Mouse (Mus musculus): ENCODE data around the gene Fat3. TPM values are rescaled to one million over a fixed set of nuclear protein-coding genes. Genes with fewer than 3 reads are reported as not detected.

Gene Fat3
- polyA plus RNA-seq, 1 experiment from 2014 or later = 16.8 TPM

- no peaks in the 10 kb centered on the region for H3K4me1 ChIP-seq (ENCODE audit: control insufficient read depth, insufficient read depth, low read length)
- H3K4me3 ChIP-seq (ENCODE audit: low read depth, low read length) = no peak overlapping the region
- no peak overlapping the region for H3K9ac ChIP-seq (ENCODE audit: low read length)
- no peaks in the 10 kb centered on the region for H3K36me3 ChIP-seq (ENCODE audit: control insufficient read depth, insufficient read depth, low read length)
- H3K4me2 ChIP-seq (ENCODE audit: low read depth) = no peak overlapping the region
- no peak overlapping the region for H3K27ac ChIP-seq (ENCODE audit: low read depth, low read length)
- ATAC-seq (ENCODE audit: insufficient read depth, low FRiP score, low TSS enrichment) (no peak), DNase-seq (ENCODE audit: low spot score) (no peak)
- H3K27me3 ChIP-seq (ENCODE audit: control insufficient read depth, insufficient read depth, low read length) = no peaks in the 10 kb centered on the region
- 75% methylated on average over 4 of the region's 4 CpGs for WGBS
- no peaks in the 10 kb centered on the region for H3K9me3 ChIP-seq (ENCODE audit: control insufficient read depth, low read length)
These were observed 230.9 kb downstream of the Fat3 start for GRCm38 (mm10) chr9:16270056-16270767.

DNA sequence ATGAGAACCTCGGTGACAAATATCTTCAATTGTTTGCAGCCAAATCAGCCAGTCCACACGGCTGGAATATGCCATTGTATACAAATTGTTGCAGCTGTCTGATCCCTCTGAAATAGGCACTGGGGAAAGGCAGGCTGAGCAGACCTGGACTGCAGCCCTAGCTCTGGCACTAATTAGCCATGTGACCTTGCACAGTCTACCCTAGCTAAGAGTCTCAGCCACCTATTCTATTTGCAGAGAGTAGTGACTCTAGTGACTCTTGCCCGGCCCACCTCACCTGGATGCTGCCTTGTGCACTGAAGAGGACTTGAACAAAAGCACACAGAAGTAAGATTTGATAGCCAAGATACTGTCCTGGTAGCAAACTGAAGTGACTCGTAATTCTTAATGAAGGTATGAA lies 235.6 kb downstream of the Fat3 start:
- Histone ChIP-seq H3K9me3 (ENCODE audit: control insufficient read depth, low read length) (no peaks in the 10 kb centered on the region), H3K4me2 (ENCODE audit: low read depth) (no peak overlapping the region), H3K9ac (ENCODE audit: low read length) (no peak overlapping the region), H3K4me1 (ENCODE audit: control insufficient read depth, insufficient read depth, low read length) (no peaks in the 10 kb centered on the region), H3K4me3 (ENCODE audit: low read depth, low read length) (no peak overlapping the region), H3K36me3 (ENCODE audit: control insufficient read depth, insufficient read depth, low read length) (no peaks in the 10 kb centered on the region), H3K27ac (ENCODE audit: low read depth, low read length) (no peak overlapping the region), H3K27me3 (ENCODE audit: control insufficient read depth, insufficient read depth, low read length) (no peaks in the 10 kb centered on the region)
- DNase-seq (ENCODE audit: low spot score) (no peak), ATAC-seq (ENCODE audit: insufficient read depth, low FRiP score, low TSS enrichment) (no peak)
- 82% methylated on average over 4 of the region's 4 CpGs for WGBS

DNA sequence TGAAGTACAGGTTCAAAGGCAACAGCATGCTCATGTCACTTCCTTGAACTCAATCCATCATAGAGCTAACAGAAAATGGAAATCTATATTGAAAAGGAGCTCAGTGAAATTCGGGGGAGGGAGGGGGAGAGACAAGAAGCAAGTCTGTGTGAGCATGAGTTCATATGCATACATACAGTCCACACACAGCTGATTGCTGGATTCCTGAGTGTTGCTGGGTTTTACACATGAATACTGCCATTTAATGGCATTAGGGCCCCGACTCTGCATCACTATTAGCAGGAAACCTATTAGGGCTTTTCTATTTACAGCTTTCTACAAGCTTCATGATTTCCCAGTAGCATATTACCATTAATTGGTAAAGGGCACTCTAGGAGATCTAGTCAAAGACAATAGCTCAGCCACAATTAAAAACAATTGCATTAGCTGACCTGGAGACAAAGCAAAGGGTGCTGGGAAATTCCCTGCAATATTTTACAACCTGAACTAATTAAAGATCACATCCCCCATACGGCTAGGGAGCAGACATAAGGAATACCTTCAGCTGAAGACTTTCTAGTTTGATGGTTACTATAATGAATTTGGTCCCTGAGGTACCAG lies 243.7 kb downstream of the Fat3 start:
- H3K4me1 ChIP-seq (ENCODE audit: control insufficient read depth, insufficient read depth, low read length) = peaks cover 7% of the 10 kb centered on the region
- 33% methylated on average over 3 of the region's 3 CpGs for WGBS
- H3K9ac ChIP-seq (ENCODE audit: low read length) = no peak overlapping the region
- H3K9me3 ChIP-seq (ENCODE audit: control insufficient read depth, low read length) = no peaks in the 10 kb centered on the region
- ATAC-seq (ENCODE audit: insufficient read depth, low FRiP score, low TSS enrichment) (peak; percentile 48; the same call in 1 of the 2 replicates), DNase-seq (ENCODE audit: low spot score) (no peak)
- no peak overlapping the region for H3K4me3 ChIP-seq (ENCODE audit: low read depth, low read length)
- no peak overlapping the region for H3K4me2 ChIP-seq (ENCODE audit: low read depth)
- no peaks in the 10 kb centered on the region for H3K36me3 ChIP-seq (ENCODE audit: control insufficient read depth, insufficient read depth, low read length)
- H3K27me3 ChIP-seq (ENCODE audit: control insufficient read depth, insufficient read depth, low read length) = no peaks in the 10 kb centered on the region
- H3K27ac ChIP-seq (ENCODE audit: low read depth, low read length) = no peak overlapping the region

GRCm38 (mm10) chr9:16256577-16257207 lies 244.4 kb downstream of the Fat3 start:
- Histone ChIP-seq H3K27ac (ENCODE audit: low read depth, low read length) (no peak overlapping the region), H3K4me2 (ENCODE audit: low read depth) (no peak overlapping the region), H3K27me3 (ENCODE audit: control insufficient read depth, insufficient read depth, low read length) (no peaks in the 10 kb centered on the region), H3K4me1 (ENCODE audit: control insufficient read depth, insufficient read depth, low read length) (peaks cover 7% of the 10 kb centered on the region), H3K9ac (ENCODE audit: low read length) (no peak overlapping the region), H3K9me3 (ENCODE audit: control insufficient read depth, low read length) (no peaks in the 10 kb centered on the region), H3K36me3 (ENCODE audit: control insufficient read depth, insufficient read depth, low read length) (no peaks in the 10 kb centered on the region), H3K4me3 (ENCODE audit: low read depth, low read length) (no peak overlapping the region)
- 84% methylated on average over 2 of the region's 2 CpGs for WGBS
- ATAC-seq (ENCODE audit: insufficient read depth, low FRiP score, low TSS enrichment) (no peak), DNase-seq (ENCODE audit: low spot score) (no peak)

- Histone ChIP-seq H3K4me2 (ENCODE audit: low read depth) (no peak overlapping the region), H3K4me1 (ENCODE audit: control insufficient read depth, insufficient read depth, low read length) (no peaks in the 10 kb centered on the region), H3K27me3 (ENCODE audit: control insufficient read depth, insufficient read depth, low read length) (no peaks in the 10 kb centered on the region), H3K27ac (ENCODE audit: low read depth, low read length) (no peak overlapping the region), H3K4me3 (ENCODE audit: low read depth, low read length) (no peak overlapping the region), H3K9me3 (ENCODE audit: control insufficient read depth, low read length) (no peaks in the 10 kb centered on the region), H3K9ac (ENCODE audit: low read length) (no peak overlapping the region), H3K36me3 (ENCODE audit: control insufficient read depth, insufficient read depth, low read length) (no peaks in the 10 kb centered on the region)
- ATAC-seq (ENCODE audit: insufficient read depth, low FRiP score, low TSS enrichment) (no peak), DNase-seq (ENCODE audit: low spot score) (no peak)
- WGBS = 91% methylated on average over 4 of the region's 4 CpGs
These were observed 254.3 kb downstream of the Fat3 start for GRCm38 (mm10) chr9:16246741-16247140.

- Histone ChIP-seq H3K4me1 (ENCODE audit: control insufficient read depth, insufficient read depth, low read length) (peaks cover 7% of the 10 kb centered on the region; the same call in 1 of the 2 replicates), H3K36me3 (ENCODE audit: control insufficient read depth, insufficient read depth, low read length) (no peaks in the 10 kb centered on the region), H3K27me3 (ENCODE audit: control insufficient read depth, insufficient read depth, low read length) (no peaks in the 10 kb centered on the region), H3K27ac (ENCODE audit: low read depth, low read length) (no peak overlapping the region), H3K4me2 (ENCODE audit: low read depth) (no peak overlapping the region), H3K9me3 (ENCODE audit: control insufficient read depth, low read length) (no peaks in the 10 kb centered on the region), H3K9ac (ENCODE audit: low read length) (no peak overlapping the region), H3K4me3 (ENCODE audit: low read depth, low read length) (no peak overlapping the region)
- DNase-seq (ENCODE audit: low spot score) (peak; percentile 40), ATAC-seq (ENCODE audit: insufficient read depth, low FRiP score, low TSS enrichment) (peak; percentile 45)
- WGBS = 39% methylated on average over 4 of the region's 4 CpGs
These were observed 269.5 kb downstream of the Fat3 start for GRCm38 (mm10) chr9:16231575-16231974.

DNA sequence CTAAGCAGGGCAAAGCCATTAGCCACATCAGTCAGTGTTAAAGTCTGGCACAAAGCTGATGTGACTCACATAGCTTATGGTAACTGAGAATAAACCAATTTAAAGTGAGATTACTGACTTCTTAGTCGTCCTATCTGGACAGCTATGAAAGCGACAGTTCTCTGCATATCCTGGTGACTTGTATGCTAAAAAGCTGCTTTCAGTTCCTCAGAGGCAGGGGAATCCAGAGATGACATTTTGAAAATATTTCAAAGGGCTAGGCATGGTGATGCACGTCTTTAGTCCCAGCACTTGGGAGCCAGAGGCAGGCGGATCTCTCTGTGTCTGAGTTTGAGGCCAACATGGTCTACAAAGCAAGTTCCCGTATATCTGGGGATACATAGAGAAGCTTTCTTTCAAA lies 272.2 kb downstream of the Fat3 start:
- no peak overlapping the region for H3K9ac ChIP-seq (ENCODE audit: low read length)
- DNase-seq (ENCODE audit: low spot score) = no peak
- ATAC-seq (ENCODE audit: insufficient read depth, low FRiP score, low TSS enrichment) = no peak
- no peak overlapping the region for H3K4me2 ChIP-seq (ENCODE audit: low read depth)
- H3K36me3 ChIP-seq (ENCODE audit: control insufficient read depth, insufficient read depth, low read length) = no peaks in the 10 kb centered on the region
- no peak overlapping the region for H3K4me3 ChIP-seq (ENCODE audit: low read depth, low read length)
- no peaks in the 10 kb centered on the region for H3K9me3 ChIP-seq (ENCODE audit: control insufficient read depth, low read length)
- 80% methylated on average over 5 of the region's 5 CpGs for WGBS
- no peak overlapping the region for H3K27ac ChIP-seq (ENCODE audit: low read depth, low read length)
- H3K27me3 ChIP-seq (ENCODE audit: control insufficient read depth, insufficient read depth, low read length) = no peaks in the 10 kb centered on the region
- peaks cover 7% of the 10 kb centered on the region; the same call in 1 of the 2 replicates for H3K4me1 ChIP-seq (ENCODE audit: control insufficient read depth, insufficient read depth, low read length)

DNA sequence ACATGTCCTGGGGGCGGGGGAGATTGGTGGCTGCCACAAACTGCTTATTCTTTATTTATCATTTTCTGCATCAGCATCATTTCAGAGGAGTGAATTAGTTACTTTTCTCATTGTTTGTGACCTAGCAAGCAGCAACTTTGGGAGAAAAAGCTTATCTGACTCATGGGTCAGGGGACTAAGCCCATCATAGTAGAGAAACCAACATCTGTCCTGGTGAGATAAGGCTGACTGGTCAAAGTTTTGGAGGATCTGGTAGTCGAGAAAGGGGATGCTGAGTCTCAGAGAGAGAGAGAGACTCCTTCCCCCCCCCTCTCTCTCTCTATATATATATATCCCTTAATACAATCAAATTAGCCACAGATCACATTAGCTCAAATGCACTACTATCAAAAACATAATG lies 273.7 kb downstream of the Fat3 start:
- DNase-seq (ENCODE audit: low spot score) (no peak), ATAC-seq (ENCODE audit: insufficient read depth, low FRiP score, low TSS enrichment) (no peak)
- H3K4me2 ChIP-seq (ENCODE audit: low read depth) = no peak overlapping the region
- peaks cover 9% of the 10 kb centered on the region; the same call in 1 of the 2 replicates for H3K4me1 ChIP-seq (ENCODE audit: control insufficient read depth, insufficient read depth, low read length)
- H3K9me3 ChIP-seq (ENCODE audit: control insufficient read depth, low read length) = no peaks in the 10 kb centered on the region
- 78% methylated on average over 2 of the region's 2 CpGs for WGBS
- H3K27me3 ChIP-seq (ENCODE audit: control insufficient read depth, insufficient read depth, low read length) = no peaks in the 10 kb centered on the region
- H3K9ac ChIP-seq (ENCODE audit: low read length) = no peak overlapping the region
- H3K4me3 ChIP-seq (ENCODE audit: low read depth, low read length) = no peak overlapping the region
- no peaks in the 10 kb centered on the region for H3K36me3 ChIP-seq (ENCODE audit: control insufficient read depth, insufficient read depth, low read length)
- H3K27ac ChIP-seq (ENCODE audit: low read depth, low read length) = no peak overlapping the region

GRCm38 (mm10) chr9:16226545-16226944 lies 274.5 kb downstream of the Fat3 start:
- H3K4me2 ChIP-seq (ENCODE audit: low read depth) = no peak overlapping the region
- no peaks in the 10 kb centered on the region for H3K36me3 ChIP-seq (ENCODE audit: control insufficient read depth, insufficient read depth, low read length)
- H3K9ac ChIP-seq (ENCODE audit: low read length) = no peak overlapping the region
- H3K4me1 ChIP-seq (ENCODE audit: control insufficient read depth, insufficient read depth, low read length) = peaks cover 8% of the 10 kb centered on the region; the same call in 1 of the 2 replicates
- H3K9me3 ChIP-seq (ENCODE audit: control insufficient read depth, low read length) = no peaks in the 10 kb centered on the region
- no peak overlapping the region for H3K27ac ChIP-seq (ENCODE audit: low read depth, low read length)
- no peak overlapping the region for H3K4me3 ChIP-seq (ENCODE audit: low read depth, low read length)
- ATAC-seq (ENCODE audit: insufficient read depth, low FRiP score, low TSS enrichment) (no peak), DNase-seq (ENCODE audit: low spot score) (no peak)
- no peaks in the 10 kb centered on the region for H3K27me3 ChIP-seq (ENCODE audit: control insufficient read depth, insufficient read depth, low read length)

Measured in neural tube, embryonic 11.5 days (tissue).